Mouse (Mus musculus): ENCODE data around the gene S1pr2. TPM values are rescaled to one million over a fixed set of nuclear protein-coding genes. Genes with fewer than 3 reads are reported as not detected.

The S1pr2 gene
- 7.4 and 10.6 TPM in 2 replicates for polyA plus RNA-seq (2015; fragmentation: Nextera tagmentation; extraction: Ambion mirVana)

GRCm38 (mm10) chr9:20976216-20976960 is at the start of gene S1pr2:
Gene S1pr2, minus strand, starts transcription at chr9:20976781.

GRCm38 (mm10) chr9:21015571-21016130 is 39.1 kb upstream of the S1pr2 start, which contains the start of gene Icam1:
Gene Icam1, plus strand, starts transcription at chr9:21015985.

DNA sequence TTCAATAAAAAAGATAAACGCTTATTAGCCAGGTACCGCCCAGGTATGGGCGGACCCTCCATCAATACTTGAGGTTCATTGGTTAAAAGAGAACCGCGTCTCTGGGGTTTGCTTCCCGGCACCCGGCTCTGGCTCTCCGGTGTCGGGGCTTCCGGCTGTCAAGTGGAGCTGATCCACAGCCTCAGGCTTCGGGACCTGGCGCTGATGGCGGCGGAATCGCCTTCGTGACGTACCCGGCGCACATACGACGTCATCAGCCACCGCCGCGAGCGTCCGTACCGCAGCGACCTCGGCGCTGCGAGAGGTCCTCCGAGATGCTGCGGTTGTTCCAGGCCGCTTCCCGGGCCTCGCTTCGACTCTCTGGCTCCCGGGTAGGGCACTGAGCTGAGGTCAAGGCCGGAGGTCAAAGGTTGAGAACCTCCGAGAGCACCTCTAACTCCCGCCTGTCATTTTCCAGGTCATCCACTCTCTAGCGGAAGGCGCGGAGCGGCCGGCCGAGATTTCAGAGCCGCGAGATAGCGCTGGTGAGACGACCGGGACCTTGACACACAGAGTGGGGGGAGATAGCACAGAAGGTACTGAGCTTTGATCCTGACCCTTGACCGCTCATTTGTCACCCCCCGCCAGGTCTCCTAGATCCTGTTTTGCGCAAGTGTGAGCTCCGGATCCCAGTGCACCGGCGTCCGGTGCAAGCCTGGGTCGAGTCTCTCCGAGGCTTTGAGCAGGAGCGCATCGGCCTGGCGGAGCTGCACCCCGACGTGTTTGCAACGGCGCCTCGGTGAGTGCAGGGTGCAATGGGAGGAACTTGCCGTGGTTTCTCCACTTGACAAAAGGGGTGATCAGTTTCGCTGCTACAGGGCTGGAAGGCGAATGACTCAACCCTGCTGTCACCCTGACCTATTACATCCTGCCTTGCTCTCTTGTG is 26.3 kb upstream of the S1pr2 start, which contains the start of gene Mrpl4:
Gene Mrpl4, plus strand, starts transcription at position 112 of the 925 bp plus-strand sequence.

DNA sequence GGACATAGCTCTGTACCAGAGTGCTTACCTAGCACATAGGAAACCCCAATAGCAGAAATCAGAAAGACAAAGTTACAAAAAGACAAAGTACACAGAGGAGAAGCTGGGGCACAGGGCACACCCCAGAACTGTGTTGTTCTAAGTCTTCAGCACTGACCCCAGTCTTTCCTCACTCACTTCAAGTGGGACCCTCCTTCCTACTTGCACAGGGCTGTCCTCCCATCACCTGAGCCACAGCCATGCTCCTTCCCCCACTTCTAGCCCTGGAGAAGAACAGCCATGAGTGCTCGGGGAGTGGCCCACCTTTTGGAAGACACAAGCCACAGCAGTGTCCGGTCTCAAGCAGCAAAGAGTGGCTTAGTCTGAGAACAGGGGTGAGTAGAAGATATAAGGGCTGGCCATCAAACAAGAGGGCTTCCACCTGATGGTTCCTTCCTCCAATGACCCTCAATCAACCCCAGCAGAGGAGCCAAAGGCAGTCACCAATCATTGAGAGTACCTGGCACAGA is 17.1 kb downstream of the S1pr2 start, which contains the start of gene Dnmt1:
Gene Dnmt1, minus strand, starts transcription at position 459 of the 509 bp plus-strand sequence.

Small RNA genes lying within 50 kb of the gene (microRNA-seq; reads per million reads assigned to microRNA genes)
- gene Mir7081: not detected

Other genes with a start within 250 kb of the S1pr2 start
- 198 and 237 TPM in 2 replicates for gene Olfm2, start 230.4 kb downstream of the S1pr2 start, polyA plus RNA-seq (2015; fragmentation: Nextera tagmentation; extraction: Ambion mirVana)
- 2.1 and 2.4 TPM in 2 replicates for gene Col5a3, start 161.7 kb downstream of the S1pr2 start, polyA plus RNA-seq (2015; fragmentation: Nextera tagmentation; extraction: Ambion mirVana)
- gene Rdh8, start 158.3 kb downstream of the S1pr2 start, polyA plus RNA-seq (2015; fragmentation: Nextera tagmentation; extraction: Ambion mirVana): not detected in 2 replicates
- gene A230050P20Rik, start 108.1 kb downstream of the S1pr2 start, polyA plus RNA-seq (2015; fragmentation: Nextera tagmentation; extraction: Ambion mirVana): 36.1 and 49.9 TPM in 2 replicates
- 11.4 and 13.0 TPM in 2 replicates for gene Angptl6, start 97.1 kb downstream of the S1pr2 start, polyA plus RNA-seq (2015; fragmentation: Nextera tagmentation; extraction: Ambion mirVana)
- 37.3 and 39.7 TPM in 2 replicates for gene Ppan, start 88.6 kb downstream of the S1pr2 start, polyA plus RNA-seq (2015; fragmentation: Nextera tagmentation; extraction: Ambion mirVana)
- gene Eif3g, start 78.2 kb downstream of the S1pr2 start, polyA plus RNA-seq (2015; fragmentation: Nextera tagmentation; extraction: Ambion mirVana): 211 and 231 TPM in 2 replicates
- 32.3 and 33.8 TPM in 2 replicates for gene Dnmt1, start 16.9 kb downstream of the S1pr2 start, polyA plus RNA-seq (2015; fragmentation: Nextera tagmentation; extraction: Ambion mirVana)
- gene Mrpl4, start 26.0 kb upstream of the S1pr2 start, polyA plus RNA-seq (2015; fragmentation: Nextera tagmentation; extraction: Ambion mirVana): 133 and 135 TPM in 2 replicates
- gene Icam1, start 39.2 kb upstream of the S1pr2 start, polyA plus RNA-seq (2015; fragmentation: Nextera tagmentation; extraction: Ambion mirVana): 3.2 and 3.8 TPM in 2 replicates
- 0.57 TPM in 1 of 2 replicates, not detected in the other for gene Icam4, start 52.6 kb upstream of the S1pr2 start, polyA plus RNA-seq (2015; fragmentation: Nextera tagmentation; extraction: Ambion mirVana)
- 4.0 and 4.1 TPM in 2 replicates for gene Icam5, start 55.3 kb upstream of the S1pr2 start, polyA plus RNA-seq (2015; fragmentation: Nextera tagmentation; extraction: Ambion mirVana)
- gene Zglp1, start 90.3 kb upstream of the S1pr2 start, polyA plus RNA-seq (2015; fragmentation: Nextera tagmentation; extraction: Ambion mirVana): 0.49 and 2.1 TPM in 2 replicates
- 1.1 and 1.2 TPM in 2 replicates for gene Gm49373, start 96.3 kb upstream of the S1pr2 start, polyA plus RNA-seq (2015; fragmentation: Nextera tagmentation; extraction: Ambion mirVana)
- gene Fdx1l, start 96.8 kb upstream of the S1pr2 start, polyA plus RNA-seq (2015; fragmentation: Nextera tagmentation; extraction: Ambion mirVana): 86.5 and 102 TPM in 2 replicates
- 0.35 and 0.42 TPM in 2 replicates for gene Gm38431, start 115.2 kb upstream of the S1pr2 start, polyA plus RNA-seq (2015; fragmentation: Nextera tagmentation; extraction: Ambion mirVana)
- gene Raver1, start 115.2 kb upstream of the S1pr2 start, polyA plus RNA-seq (2015; fragmentation: Nextera tagmentation; extraction: Ambion mirVana): 16.6 and 21.1 TPM in 2 replicates
- gene Tyk2, start 154.5 kb upstream of the S1pr2 start, polyA plus RNA-seq (2015; fragmentation: Nextera tagmentation; extraction: Ambion mirVana): 6.5 and 7.0 TPM in 2 replicates
- gene Cdc37, start 173.2 kb upstream of the S1pr2 start, polyA plus RNA-seq (2015; fragmentation: Nextera tagmentation; extraction: Ambion mirVana): 152 and 155 TPM in 2 replicates
- gene Pde4a, start 188.9 kb upstream of the S1pr2 start, polyA plus RNA-seq (2015; fragmentation: Nextera tagmentation; extraction: Ambion mirVana): 49.6 and 56.9 TPM in 2 replicates

Measured in neural tube, postnatal 0 days (tissue).